12 mouse cellular contexts compared by ENCODE assay signal in genomic region chr11:119014455-119014854, GRCm38 (mm10).
"Had no signal": no experiment of that assay in that cellular context is flagged by ENCODE, and none has a peak within 500 bp of the region (broad histone marks: within the 10 kb centered on the region; RNA-seq: fewer than 3 reads in every experiment).

No protein-coding gene starts in this region.

- DNase-seq: retina, postnatal 1 day; right cerebral cortex, adult 18-20 months; right cerebral cortex, postnatal 14 days; right cerebral cortex, postnatal 25 days; right cerebral cortex, postnatal 4 days; spleen, adult 18-20 months; thymus, adult 18-20 months; thymus, adult 2 months; thymus, postnatal 14 days; thymus, postnatal 25 days; thymus, postnatal 36 days; thymus, postnatal 4 days had no signal
